Mouse (Mus musculus) CD4-positive helper T cell, adult 2 months (primary cell): Measurements from ENCODE around the gene Dennd5b.

Source experiments
- DNase-seq: peaks from one replicate; pipeline ENCODE4 v3.0.0-alpha.2; 2012; ENCODE audit warnings: low read depth, missing footprints, low spot score

Gene Dennd5b

DNA sequence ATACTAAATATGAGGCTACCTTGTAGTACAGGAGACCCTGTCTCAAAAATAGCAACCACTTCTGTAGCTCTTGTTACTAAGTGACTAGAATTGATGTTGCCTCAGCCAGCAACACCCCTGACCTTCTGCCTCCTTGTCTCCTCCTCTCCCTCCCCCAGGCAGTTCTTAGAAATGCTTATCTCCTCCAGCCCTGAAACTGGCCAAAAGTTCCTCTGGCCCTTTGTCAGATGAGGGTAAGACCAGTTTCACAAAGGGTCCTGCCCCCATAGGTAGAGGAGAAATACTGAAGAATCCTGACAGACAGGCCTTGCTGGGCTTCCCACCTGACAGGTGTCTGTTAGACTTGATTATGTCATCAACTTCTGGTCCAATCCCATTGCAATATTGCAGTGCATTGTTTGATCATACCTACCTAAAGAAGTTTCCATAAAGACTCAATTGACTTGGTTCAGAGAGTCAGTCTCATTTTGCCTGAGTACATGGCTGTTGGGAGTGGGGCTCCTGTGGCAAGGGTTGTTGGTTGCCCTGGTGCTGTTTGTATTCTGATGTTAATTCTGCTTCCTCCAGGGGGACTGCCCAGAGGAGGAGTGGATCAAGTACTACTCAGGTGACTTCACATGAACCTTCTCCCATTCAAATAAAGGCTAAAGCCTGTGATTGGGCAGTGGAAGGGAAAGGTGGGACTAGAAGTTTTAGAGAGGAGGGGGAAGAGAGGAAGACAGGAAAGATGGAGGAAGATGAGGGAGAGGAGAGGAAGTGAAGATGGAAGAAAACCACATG is 145.6 kb downstream of the Dennd5b start:
- no peak for DNase-seq

DNA sequence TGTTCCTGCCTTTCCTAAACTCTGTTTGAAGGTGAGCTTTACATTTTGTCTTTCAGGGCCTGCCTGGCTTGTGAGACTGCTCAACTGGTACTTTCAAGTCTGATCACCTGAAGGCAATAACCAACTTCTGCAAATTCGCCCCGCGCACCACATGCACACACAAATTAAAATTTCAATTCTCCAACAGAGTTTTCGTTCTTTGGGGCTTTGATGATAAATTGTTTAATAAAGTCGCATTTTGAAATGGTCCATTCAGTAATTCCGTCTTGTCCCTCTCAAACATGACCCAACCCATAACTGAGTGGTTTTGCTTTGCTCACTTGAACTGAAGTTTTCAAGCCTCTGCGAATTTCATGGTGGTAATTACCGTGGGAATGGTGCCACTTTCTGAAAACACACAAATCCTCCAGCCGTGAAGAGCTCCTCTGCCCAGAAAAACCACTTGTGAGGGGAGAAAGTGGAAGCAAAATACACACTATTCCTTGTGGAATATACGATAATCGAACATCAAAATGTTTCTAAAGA is 154.5 kb downstream of the Dennd5b start:
- DNase-seq, result no peak

DNA sequence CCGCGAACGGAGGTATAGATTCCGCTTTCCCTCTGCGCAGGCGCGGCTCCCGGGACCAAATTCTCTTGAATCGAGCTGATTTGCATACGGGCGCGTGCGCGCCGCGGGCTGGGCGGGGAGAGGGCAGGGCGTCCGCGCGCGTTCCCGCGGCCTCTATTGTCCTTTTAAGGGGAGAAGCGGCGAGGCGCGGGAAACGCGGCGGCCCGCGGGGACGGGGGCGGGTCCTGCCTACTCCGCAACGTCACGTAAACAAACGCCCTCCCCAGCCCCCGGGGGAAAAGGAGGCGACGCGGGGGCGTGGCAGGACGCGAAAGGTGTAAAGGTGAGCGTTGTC is 155.1 kb downstream of the Dennd5b start, which contains the start of gene Sinhcaf:
Gene Sinhcaf, minus strand, starts transcription at position 59 of the 334 bp plus-strand sequence.
- DNase-seq, result peak; percentile 99

DNA sequence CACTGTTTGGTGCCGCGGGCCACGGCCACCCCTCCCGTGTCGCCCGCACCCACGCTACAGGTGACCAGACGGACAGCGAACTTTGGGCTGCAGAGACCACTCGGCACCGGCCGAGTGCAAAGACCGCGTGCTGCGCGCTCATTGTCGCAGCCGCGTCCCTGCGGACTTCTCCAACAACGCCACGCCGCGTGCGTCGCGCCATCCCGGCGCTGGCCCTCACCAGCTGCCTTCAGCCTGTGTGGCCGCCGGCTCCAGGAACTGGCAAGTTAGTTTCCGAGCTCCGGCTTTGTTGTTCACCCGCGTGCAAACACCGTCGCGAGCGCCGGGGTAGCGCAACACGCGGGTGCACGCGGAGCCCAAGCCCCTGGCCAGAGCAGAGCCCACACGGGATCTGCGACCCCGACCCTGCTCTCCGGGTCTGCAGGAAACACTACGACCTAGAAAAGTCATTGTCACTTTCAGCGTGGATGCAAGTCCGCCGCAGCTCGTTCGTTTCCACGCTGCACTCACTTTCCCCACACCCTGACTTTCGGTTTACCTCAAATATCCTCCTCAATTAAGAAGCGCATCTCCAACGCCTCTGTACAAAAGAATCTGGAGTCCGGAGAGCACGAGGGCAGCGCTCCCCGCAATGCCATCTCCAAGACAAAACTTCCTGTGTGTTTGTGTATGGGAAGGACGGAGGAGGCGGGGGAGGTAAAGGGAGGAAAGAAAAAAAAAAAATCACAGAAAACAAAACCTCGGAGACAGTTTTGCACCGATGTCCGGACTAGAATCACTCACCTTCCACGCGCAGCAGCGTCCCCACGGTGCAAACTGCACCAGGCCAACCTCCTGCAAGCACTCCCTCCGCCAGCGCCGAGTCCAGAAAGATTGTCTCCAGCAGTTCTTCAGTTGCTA is 155.7 kb downstream of the Dennd5b start:
- DNase-seq, result peak; percentile 76

DNA sequence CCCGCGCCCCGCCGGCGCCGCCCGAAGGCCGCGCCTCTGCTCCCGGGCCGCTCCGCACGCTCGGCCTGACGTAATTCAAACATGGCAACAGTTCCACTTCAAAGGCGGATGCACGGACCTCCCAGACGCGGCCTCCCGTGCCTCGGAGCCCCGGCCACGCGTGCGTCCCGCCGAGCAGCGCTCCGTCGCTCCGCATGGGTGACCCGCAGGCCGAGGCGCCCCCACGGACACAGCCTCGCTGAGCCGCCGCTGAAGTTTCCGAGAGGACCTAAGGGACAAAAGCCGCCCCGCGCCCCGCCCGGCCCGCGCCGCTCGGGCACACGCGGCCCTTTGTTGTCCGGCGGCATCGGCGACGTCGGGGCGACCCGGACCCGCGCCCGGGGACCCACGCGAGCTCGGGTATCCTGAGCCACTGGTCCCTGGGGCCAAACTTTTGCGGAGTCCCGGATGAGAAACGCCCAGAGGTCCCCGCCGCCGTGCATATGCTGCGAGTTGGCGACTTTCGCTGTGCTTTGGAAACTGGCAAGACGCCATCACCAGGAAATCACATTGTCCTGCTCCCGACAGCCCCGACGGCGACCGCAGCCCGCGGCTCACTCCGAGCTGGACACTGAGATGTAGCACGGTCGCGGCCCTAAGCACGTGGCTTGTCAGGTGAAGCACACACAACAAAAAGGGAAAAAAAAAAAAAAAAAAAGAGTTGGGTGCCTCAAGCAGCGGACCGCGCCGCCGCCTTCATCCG is 156.5 kb downstream of the Dennd5b start:
- DNase-seq, result peak; percentile 85

DNA sequence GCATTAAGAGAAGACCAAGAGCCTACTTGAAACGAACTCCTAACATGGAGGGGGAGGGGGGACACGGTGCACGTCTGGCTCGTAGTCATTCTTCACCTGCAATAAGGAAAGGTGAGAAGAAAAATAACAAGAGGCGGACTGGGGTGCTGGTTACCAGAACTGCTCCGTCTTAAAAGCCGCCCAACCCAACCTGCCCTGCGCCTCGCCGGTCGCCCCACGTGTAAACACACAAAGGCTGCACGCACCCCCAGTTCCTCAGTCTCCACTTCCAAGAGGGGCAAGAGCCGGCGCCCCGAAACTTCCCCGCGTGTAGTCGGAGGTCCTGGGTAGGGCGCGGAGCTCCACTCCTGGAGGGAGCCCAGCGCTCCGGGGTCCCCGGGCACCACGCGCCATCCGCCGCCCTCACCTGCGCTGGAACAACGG is 157.1 kb downstream of the Dennd5b start:
- DNase-seq, result no peak

DNA sequence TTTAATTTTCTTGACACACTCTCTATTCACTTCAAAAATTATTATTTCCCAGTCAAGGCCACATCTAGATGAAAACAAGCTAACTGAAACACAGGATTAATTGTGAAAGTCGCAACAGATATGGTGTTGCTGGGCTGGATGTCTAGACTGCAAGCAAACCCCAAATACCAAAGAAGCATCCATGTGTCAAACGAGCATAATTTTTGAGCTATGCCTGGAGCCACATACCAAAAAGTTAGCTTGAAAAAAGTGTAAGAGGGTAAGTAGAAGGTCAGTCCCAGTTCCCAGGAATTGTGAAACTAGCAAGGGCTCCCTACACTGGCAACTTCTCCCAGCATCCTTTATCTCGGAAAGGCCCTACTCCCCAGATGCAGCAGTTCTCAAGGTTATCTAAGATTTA is 157.8 kb downstream of the Dennd5b start:
- DNase-seq, result no peak

DNA sequence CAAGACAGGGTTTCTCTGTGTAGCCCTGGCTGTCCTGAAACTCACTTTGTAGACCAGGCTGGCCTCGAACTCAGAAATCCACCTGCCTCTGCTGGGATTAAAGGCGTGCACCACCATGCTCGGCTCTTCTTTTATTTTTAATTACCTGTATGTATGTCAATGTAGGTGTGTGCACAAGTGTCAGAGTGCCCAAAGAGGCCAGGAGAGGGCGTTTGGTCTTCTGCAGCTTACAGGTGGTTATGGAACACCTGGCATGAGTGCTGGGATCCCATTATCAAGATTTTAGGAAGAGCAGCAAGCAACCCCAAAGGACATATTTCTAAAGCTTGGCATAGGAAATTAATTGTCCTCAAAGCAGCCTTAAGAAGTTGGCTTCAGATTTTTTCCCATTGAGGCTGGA is 159.1 kb downstream of the Dennd5b start:
- DNase-seq, result peak; percentile 26

DNA sequence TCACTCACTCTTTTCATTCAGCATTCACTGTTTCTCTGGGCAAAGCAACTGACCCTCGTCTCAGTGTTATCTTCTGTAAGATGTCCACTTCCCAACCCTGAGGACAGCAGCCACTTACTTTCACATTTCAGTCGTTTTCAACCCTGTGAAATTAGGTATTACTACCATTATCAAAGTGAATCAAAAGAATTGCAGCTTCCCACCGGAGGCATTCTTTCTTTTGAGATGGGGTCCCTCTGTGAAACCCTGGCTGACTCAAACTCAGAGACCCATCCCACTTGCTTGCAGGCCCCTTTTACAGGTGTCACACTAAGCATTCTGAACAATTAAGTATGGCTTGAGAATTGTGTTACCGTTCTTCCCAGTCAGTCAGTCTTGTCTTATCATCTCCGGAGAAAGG is 159.6 kb downstream of the Dennd5b start:
- no peak for DNase-seq

DNA sequence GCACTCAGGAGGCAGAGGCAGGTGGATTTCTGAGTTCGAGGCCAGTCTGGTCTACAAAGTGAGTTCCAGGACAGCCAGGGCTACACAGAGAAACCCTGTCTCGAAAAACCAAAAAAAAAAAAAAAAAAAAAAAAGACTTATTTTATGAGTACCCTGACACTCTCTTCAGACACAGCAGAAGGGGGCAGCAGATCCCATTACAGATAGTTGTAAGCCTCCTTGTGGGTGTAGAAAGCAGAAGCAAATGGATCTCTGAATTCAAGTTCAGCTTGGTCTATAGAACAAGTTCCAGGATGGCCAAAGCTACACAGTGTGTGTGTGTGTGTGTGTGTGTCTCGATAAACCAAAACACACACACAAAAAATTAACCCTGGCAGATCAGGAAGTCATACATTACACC is 161.1 kb downstream of the Dennd5b start:
- DNase-seq, result peak; percentile 38
